Mouse (Mus musculus) left cerebral cortex, postnatal 14 days (tissue): ENCODE measurements at regions not wholly inside any gene's neighbourhood (a gene's known extent, or its start where the extent isn't known, plus 50 kb on each side); places are given as distances from the start of the nearest gene placed in this dataset.

Experiments
- DNase-seq, 2 experiments: peaks; one replicate each; pipeline ENCODE4 v3.0.0; 2021 to 2022; ENCODE audit warnings: low spot score in 2 of 2, mixed read lengths in 1 of 2
- intact Hi-C: fragments of 180-260 bp; cut with DNase I; formaldehyde crosslinking; loops from one replicate; pipeline ENCODE4 v1.15.1; 2025

DNA sequence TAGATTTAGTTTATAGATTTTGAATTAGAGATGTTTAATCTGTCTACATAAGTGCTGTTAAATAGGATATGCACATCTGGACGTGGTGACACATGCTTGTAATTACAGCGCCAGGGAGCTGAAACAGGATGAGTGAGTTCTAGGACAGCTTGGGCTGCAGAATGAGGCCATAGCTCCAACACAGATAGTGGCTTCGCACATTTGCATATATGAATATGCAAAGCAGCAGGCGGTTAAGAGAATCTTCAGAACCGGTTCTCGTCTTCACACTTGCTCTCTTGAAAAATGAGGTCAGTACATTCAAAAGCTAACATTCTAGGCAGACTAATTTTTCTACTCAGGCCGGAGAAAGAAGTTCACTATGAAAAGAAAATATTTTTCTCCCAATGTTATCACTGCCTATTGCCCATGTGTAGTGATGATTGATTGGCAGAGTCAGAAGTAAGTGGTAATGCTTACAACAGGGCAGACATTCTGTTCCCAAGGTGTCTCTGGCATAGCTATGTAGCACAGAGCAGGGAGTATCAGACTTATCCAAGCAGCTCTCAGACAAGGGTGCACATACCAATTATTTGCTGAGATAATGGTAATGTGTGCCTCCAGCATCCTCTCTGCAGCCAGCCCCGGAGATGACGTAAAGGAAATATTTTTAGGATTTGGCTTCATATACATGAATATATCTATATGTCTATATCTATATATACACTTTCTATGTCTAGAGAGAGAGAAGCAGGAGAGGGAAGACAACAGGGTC is 178.4 kb downstream of the Sox2 start:
- intact Hi-C loops: no loop called here
- DNase-seq: peak; percentile 25 to 44

DNA sequence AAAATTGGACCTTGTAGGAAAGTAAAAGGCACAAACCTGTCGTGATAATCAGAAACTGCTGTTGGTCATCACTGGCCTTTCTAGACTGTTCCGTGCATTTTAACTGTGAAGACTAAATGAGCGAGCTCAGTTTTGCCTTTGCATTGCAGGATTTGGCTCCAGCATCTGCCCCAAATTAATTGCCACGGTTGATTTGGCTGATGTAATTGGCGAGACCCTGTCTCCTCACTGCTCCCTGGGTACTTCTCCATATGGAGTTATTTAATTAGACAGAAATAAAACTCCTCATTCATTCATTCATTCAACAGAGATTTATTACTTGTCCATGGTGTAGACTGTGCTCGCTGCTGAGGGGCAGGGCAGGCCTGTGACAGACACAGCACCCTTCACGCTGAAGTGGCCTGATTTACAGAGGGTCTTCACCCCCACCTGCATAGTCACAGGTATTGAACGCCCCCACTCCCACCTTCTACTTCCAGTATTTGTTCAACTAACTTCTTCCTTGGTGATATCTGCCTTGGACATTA is 186.6 kb downstream of the Sox2 start:
- intact Hi-C loops: no loop called here
- no peak for DNase-seq

GRCm38 (mm10) chr3:34837644-34838332 is 187.6 kb downstream of the Sox2 start:
- intact Hi-C loops: no loop called here
- no peak for DNase-seq

GRCm38 (mm10) chr3:34860877-34861649 is 210.9 kb downstream of the Sox2 start:
- intact Hi-C loops: no loop called here
- no peak for DNase-seq

GRCm38 (mm10) chr3:34868698-34869409 is 218.6 kb downstream of the Sox2 start:
- intact Hi-C loops: no loop called here
- no peak for DNase-seq

GRCm38 (mm10) chr3:34869911-34870310 is 219.7 kb downstream of the Sox2 start:
- intact Hi-C loops: no loop called here
- no peak for DNase-seq

- intact Hi-C loops: no loop called here
- no peak for DNase-seq
Measured at GRCm38 (mm10) chr3:34885137-34885536, 234.9 kb downstream of the Sox2 start.

DNA sequence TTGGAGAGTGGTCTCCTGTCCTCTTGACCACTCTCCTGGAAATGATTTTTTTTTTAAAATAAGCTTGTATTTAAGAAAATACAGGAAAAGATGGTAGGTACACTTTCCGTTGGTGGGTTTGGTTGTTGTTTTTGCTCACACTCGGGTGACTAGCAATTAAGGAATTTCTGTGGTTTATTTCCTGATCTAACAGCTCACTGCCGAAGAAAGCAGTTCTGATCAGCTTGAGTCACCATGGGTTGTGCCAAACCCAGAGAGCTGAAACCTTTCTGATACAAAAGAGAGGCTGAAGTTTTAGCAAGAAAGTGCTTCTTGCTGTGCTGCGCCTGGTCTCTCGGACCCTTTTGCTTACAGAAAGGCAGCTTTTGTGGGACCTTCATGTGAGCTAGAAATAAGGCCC is 243.2 kb downstream of the Sox2 start:
- intact Hi-C loops: no loop called here
- no peak for DNase-seq

GRCm38 (mm10) chr3:34903106-34903505 is 252.9 kb downstream of the Sox2 start:
- intact Hi-C loops: no loop called here
- DNase-seq: no peak

- DNase-seq: no peak
- intact Hi-C loops: no loop called here
Measured at GRCm38 (mm10) chr3:34908489-34908888, 258.3 kb downstream of the Sox2 start.

DNA sequence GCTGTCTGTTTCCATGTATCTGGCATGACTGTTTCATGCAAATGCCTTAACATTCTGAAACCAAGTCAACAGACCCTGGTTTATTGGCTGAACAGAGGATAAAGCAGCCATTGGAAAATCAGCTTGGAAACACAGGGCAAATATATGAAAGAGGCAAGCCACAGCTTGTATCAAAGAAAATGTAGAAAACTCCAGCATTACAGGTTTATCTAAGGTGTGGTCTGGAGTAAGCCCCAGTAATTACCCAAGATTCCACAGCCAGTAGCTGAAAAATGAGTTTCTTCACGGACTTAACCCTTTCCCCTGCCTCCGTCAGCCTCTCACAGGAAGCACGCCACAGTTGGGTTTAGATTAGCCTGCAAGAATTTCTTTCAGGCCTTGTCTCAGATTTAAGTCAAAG is 259.1 kb downstream of the Sox2 start:
- DNase-seq: no peak
- intact Hi-C loops: no loop called here

- intact Hi-C loops: no loop called here
- no peak for DNase-seq
Measured at GRCm38 (mm10) chr3:34918326-34918932, 268.2 kb downstream of the Sox2 start.

DNA sequence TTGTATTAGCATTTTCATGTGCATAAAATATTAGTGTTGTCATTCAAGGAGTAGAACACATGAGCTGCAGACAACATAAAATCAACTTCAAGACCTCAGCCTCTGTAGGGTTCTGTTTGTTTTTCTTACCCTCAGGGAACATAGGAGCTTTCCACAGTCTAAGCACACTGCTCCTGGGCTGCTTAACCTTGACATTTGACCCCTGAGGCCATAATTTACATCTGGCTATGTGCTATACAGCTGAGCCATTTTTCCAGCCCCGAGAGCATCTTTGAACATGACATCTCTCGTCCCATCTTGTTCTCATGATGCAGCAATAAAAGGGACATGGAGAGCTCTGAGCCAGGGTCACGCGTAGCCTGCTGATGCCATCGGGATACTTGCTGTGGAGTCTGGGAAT is 270.3 kb downstream of the Sox2 start:
- intact Hi-C loops: no loop called here
- DNase-seq: no peak

- intact Hi-C loops: no loop called here
- no peak for DNase-seq
Measured at GRCm38 (mm10) chr3:34949867-34950266, 299.7 kb downstream of the Sox2 start.

GRCm38 (mm10) chr3:34956183-34956582 is 306.0 kb downstream of the Sox2 start:
- intact Hi-C loops: no loop called here
- no peak for DNase-seq

DNA sequence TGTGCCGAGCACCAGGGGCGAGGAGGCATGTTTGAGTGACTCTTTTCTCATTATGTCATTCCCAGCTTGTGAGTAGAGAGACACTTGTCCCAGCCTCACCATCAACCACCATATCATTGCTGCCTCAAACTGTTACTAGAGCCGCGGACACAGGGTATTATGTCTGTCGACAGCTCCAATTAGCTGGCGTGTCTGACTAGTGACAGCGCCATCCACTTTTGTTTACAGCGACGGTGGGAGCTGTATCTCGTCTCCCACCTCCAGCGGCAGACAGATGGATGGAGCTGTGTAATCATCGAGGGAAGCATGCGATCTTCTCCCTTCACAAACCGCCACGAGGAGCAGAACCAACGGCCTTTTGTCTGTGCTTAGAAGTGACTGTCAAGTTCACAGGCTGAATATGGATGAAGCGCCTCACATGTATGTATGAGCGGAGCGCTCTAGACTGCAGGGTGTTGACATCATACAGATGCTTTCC is 308.9 kb downstream of the Sox2 start:
- intact Hi-C loops: no loop called here
- DNase-seq: no peak

GRCm38 (mm10) chr3:34966442-34966841 is 316.2 kb downstream of the Sox2 start:
- intact Hi-C loops: no loop called here
- no peak for DNase-seq

- no peak for DNase-seq
Measured at GRCm38 (mm10) chr3:34967911-34968310, 317.7 kb downstream of the Sox2 start.

GRCm38 (mm10) chr3:34971536-34971935 is 321.3 kb downstream of the Sox2 start:
- intact Hi-C loops: no loop called here
- no peak for DNase-seq

More at GRCm38 (mm10) chr3:34967911-34968310, 317.7 kb downstream of the Sox2 start:
- intact Hi-C loops: no loop called here
